Mouse (Mus musculus) layer of hippocampus, adult 8-10 months (tissue): Measurements from ENCODE around the gene Ssc5d. TPM values are rescaled to one million over a fixed set of nuclear protein-coding genes. Genes with fewer than 3 reads are reported as not detected.

Source experiments
- DNase-seq, 2 experiments: peaks; one replicate each; pipeline ENCODE4 v3.0.0; 2022; ENCODE audit warnings: low spot score in 2 of 2
- total RNA-seq, 4 experiments: library from RNA; stranded (reverse); gene quantifications; 2 replicates each; pipeline ENCODE4 v1.2.4; 2022

The Ssc5d gene
- total RNA-seq, 4 experiments from 2014 or later, result 2.8 to 5.1 (median 4.2) TPM

DNA sequence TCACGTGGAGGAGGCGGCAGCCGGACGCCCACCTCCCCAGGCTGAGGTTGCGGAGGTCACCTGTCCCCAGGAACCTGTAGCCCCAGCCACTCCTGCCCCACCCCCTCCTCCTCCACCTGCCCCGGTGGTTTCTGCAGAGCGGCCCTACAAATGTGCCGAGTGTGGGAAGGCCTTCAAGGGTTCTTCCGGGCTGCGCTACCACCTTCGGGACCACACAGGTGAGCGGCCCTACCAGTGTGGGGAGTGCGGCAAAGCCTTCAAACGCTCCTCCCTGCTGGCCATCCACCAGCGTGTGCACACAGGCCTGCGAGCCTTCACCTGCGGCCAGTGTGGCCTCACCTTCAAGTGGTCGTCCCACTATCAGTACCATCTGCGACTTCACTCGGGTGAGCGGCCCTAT lies 5.6 kb upstream of the Ssc5d start:
- DNase-seq, result no peak

DNA sequence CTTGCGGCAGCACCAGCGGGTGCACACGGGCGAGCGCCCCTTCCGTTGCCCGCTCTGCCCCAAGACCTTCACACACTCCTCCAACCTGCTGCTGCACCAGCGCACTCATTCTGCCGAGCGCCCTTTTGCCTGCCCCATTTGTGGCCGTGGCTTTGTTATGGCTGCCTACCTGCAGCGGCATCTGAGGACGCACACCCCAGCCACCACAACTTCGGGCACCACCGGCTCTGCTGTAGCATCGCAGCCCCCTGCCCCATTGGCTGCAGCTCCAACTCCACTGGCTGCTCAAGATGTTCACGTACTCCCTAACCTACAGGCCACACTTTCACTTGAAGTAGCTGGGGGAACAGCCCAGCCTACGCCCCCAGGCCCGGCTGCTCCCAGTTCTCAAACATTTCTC lies 5.1 kb upstream of the Ssc5d start:
- DNase-seq, result no peak

DNA sequence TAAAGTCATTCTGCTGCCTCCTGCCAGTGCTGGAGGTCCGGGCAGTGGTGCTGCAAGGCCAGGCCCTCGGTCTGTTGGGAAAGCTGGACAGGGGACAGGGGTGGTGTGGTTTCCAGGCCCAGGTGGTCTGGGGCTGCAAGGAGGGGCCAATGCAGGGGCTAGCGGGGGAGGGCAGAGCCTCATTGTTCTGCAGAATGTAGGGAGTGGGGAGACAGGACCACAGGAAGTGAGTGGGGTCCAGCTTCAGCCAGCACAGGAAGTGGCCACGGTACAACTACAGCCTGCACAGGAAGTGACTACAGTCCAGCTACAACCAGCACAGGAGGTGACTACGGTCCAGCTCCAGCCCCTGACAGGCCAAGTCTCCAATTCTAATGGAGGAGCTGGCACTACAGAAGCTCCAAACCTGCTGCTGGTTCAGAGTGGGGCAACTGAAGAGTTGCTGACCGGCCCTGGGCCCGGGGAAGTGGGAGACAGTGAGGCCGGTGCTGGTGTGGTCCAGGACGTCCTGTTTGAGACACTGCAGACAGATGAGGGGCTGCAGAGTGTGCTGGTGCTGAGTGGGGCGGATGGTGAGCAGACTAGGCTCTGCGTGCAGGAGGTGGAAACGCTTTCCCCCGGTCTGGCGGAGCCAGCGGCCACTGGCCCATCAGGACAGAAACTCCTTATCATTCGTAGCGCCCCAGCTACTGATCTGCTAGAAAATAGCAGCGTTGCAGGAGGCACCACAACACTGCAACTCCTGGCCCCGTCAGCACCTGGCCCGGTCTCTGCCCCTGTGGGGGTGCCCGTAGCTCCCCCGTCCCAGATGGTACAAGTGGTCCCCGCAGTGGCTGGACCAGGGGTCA lies 4.4 kb upstream of the Ssc5d start:
- DNase-seq, result no peak

- DNase-seq, result no peak
Measured at GRCm38 (mm10) chr7:4921824-4922482, 3.6 kb upstream of the Ssc5d start, which contains the start of gene Nat14. TSS of gene Nat14 (plus strand) at chr7:4922028.

DNA sequence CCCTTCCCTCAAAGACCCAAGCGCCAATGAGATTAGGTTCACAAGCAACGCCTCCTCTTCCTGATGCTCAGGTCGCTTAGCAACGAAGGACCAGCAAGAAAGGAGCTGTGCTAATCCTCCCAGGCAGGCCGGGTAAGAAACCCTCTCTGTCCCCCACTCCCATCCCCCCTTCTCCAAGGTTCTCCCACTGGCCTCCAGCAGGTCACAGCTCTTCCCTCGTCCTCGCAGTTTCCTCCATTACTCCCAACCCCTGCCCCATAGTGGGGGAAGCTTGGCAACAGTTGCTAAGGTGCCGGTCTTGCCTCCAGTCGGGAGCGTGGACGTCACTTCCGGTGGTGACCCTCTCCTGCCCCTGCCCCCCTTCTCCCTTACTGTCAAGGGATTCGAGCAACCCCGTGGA lies 3.1 kb upstream of the Ssc5d start:
- DNase-seq, result peak; percentile 89 to 92

DNA sequence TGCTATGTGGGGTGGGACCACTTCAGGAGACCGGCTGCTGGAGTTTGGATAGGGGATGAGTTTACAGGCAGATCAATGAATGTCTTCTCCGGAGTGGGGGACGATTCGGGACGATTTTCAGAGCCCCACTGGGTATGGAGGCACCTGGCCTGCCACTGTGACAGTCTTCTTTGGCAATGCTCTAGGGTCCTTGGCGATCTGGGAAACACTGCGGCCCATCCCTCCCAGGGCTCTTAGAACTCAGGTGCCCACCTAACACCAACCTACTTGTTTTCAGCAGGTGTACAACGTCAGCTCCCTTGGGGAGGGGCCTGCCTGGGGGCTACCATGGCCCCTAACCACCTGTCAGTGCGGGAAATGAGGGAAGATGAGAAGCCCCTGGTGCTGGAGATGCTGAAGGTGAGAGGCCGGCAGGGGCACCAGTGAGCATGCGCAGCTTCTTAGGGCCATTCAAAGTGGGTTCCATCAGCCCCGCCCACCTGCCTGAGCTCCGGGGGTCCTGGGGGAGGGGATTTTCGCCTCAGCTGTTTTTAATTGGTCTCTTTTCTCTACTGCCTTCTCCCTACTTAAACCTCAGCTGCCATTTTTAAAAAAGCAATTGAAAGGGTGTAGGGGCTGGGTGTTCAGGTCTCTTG lies 2.5 kb upstream of the Ssc5d start:
- DNase-seq, result peak; percentile 74 to 79

DNA sequence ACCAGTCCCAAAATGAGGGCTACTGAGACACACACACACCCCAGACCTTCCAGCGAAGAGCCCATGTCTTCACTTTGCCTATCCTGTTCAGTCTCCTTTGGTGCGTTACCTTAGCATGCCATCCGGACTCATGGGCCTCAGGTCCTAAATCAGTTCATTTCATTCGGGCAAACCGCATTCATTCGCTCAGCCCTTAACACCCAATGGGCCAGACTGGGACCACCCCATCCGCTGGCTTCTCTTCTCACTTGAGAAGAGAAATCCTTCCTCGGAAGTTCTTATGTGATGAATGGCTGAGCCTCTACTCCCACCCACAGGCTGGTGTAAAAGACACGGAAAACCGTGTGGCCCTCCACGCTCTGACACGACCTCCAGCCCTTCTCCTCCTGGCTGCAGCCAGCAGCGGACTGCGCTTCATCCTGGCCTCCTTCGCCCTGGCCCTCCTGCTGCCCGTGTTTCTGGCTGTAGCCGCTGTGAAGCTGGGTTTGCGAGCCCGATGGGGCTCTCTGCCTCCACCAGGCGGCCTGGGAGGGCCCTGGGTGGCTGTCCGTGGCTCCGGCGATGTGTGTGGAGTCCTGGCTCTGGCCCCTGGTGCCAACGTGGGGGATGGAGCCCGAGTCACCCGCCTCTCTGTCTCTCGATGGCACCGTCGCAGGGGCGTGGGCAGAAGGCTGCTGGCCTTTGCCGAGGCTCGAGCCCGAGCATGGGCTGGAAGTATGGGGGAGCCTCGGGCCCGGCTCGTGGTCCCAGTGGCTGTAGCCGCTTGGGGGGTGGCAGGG lies 1.8 kb upstream of the Ssc5d start:
- peak in 1 of 2 experiments; percentile 60 for DNase-seq

GRCm38 (mm10) chr7:4924483-4924882 lies 1.1 kb upstream of the Ssc5d start:
- DNase-seq, result no peak

DNA sequence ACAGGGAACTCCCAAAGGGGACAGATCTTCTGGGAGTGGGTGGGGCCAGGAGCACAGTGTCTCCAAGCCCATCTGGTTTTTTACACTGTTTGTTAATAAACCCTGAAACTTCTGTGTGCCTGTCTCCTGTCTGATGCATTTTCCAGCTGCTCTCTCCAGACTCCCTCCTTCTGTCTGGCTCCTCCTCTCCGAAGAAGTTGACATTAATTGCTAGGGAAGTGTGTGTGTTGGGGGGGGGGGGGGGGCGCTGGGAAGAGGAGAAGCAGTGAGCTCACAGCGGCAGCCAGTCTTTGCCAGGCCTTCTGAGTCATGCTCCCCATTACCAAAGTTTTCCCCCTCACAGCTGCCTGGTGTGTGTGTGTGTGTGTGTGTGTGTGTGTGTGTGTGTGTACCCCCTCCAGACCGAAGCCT lies 689 bp upstream of the Ssc5d start:
- no peak for DNase-seq

DNA sequence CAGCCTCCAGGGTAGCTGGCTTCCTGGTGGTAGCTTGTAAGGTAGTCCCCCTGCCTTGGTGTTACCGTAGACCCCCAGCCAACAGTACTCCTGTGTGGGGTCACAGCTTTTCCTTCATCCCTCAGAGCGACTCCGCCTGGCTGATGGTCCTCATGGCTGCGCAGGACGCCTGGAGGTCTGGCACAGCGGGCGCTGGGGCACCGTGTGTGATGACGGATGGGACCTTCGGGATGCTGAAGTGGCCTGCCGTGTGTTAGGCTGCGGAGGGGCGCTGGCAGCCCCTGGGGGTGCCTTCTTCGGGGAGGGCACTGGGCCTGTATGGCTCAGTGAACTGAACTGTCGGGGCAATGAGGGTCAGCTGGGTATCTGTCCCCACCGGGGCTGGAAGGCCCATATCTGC lies 1.3 kb downstream of the Ssc5d start:
- DNase-seq, result no peak

DNA sequence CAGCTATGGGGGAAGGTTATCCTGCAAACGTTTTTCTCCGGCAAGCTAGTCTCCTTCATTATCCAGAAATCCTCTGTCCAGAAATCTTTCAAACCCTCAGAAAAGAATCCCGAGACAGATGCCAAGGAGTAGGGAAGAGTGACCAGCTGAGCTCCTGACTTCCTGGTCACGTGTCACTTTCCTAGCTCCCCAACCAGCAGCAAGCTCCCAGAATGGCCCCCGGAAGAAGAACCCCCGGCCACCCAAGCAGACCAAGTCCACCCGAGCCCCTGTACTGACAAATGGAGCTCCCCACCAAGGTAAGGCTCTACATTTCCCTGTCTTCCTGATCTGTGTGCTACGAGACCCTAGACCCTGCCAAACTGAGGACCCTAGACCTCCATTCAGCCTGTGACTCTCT lies 2.1 kb downstream of the Ssc5d start:
- no peak for DNase-seq

- DNase-seq, result no peak
Measured at GRCm38 (mm10) chr7:4928323-4928722, 2.7 kb downstream of the Ssc5d start.

DNA sequence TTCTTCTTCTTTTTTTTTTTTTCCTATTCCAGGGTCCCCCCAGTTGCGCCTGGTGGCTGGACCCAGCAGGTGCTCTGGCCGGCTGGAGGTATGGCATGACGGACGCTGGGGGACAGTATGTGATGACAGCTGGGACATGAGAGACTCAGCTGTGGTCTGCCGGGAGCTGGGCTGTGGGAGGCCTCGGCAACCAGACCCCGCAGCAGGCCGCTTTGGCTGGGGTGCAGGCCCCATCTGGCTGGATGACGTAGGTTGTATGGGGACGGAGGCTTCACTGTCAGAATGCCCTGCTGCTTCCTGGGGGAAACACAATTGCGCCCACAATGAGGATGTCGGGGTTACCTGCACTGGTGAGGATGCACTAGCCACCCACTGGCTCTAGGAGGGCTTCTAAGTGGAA lies 7.5 kb downstream of the Ssc5d start:
- no peak for DNase-seq

DNA sequence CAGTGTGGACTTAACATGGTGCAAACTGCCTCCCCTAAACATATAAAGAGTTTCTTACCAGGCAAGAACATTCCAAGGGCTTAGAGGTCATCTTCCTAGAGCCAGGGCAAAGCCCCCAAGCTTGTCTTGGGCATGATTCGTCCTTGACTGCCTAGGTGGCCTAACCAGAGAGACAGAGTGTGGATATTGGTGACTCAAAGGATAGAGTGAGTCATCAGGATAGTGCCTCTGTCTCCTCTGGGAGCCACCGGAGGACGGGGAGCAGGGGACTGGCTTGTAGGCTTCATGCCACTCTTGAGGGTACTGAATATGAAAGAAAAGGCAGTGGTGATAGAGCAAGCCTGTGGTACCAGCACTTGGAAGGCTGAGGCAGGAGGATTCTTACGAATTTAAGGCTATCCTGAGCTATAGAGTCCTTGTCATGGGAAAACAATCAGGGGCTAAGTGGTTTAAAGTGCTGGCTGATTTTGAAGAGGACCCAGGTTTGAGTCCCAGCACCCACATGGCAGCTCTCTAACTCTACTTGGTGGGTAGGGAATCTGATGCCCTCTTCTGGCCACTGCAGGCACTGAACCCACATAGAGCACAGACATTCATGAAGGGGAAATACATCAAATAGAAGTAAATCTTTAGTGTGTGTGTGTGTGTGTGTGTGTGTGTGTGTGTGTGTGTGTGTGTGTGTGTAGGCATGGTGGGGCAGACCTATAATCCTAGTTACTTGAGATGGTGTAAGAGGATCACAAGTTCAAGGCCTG lies 8.8 kb downstream of the Ssc5d start:
- DNase-seq, result no peak

GRCm38 (mm10) chr7:4936832-4937231 lies 11.2 kb downstream of the Ssc5d start:
- DNase-seq, result no peak

DNA sequence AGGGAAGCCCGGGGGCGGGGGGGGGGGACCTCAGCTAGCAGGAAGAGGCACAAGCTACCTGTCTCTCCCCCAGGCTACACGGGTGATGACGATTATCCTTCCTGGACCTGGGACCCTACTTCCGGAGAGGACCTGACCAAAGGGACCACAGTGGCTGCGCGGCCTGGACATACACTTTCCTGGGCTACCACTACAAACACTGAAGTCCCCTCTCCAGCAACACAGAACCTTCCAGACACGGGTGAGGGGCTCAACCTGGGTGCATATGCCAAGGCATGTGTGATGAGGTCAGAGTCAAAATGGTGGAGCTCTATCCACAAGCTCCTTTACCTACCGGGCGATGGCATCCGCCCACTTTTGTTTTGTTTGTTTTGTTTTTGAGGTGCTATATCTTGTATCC lies 11.8 kb downstream of the Ssc5d start:
- DNase-seq, result no peak

GRCm38 (mm10) chr7:4938456-4938855 lies 12.9 kb downstream of the Ssc5d start:
- peak in 1 of 2 experiments; percentile 55 for DNase-seq

DNA sequence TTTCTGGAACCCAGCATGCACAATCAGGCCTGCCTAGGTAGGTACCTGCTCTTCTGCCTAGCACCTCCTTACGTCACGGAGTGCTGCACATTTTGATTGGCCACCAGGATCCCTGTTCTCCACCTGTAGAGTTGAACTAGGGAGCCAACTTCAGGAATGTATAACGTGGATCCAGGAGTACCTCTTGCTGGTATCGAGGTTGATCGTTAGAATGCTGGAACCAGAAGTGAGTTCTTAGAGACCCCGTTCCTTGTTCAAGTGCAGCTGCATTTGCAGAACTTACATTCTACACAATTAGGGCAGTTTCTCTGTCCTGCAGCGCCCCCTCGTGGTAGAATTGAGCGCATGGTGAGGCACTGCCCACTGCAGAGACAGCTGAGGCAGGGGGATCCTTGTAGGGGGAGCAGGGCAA lies 14.5 kb downstream of the Ssc5d start:
- DNase-seq, result peak in 1 of 2 experiments; percentile 84

DNA sequence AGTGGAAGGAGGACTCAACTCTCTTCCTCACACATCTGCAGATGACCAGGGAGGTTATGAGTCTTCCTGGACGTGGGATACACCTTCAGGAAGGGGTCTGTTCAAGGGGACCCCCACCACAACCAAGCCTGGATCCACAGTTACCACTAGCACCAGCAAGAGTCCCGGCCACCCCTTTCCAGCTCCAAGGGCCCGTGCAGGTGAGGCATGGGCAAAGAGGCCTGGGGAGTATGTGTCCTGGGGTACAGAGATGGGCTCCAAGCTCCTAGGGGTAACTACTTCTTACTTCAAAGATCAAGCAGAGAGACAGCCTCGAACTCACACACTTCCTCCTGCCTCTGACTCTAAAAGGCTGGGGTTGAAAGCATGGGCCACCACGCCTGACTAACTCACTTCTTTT lies 17.1 kb downstream of the Ssc5d start:
- no peak for DNase-seq

- DNase-seq, result peak; percentile 93 to 97
Measured at GRCm38 (mm10) chr7:4943223-4943815, 17.7 kb downstream of the Ssc5d start.
